Mouse (Mus musculus) heart, postnatal 36 days (tissue): ENCODE results near the gene Stard3nl. TPM values are rescaled to one million over a fixed set of nuclear protein-coding genes. Genes with fewer than 3 reads are reported as not detected.

Experiments
- DNase-seq, 2 experiments: peaks; one replicate each; pipeline ENCODE4 v3.0.0; 2021 to 2022
- intact Hi-C: fragments of 180-260 bp; cut with DNase I; formaldehyde crosslinking; loops from one replicate; pipeline ENCODE4 v1.15.1; 2025
- total RNA-seq, 2 experiments: library from RNA; stranded (reverse); gene quantifications; 2 replicates each; pipeline ENCODE4 v1.2.3; 2021

Stard3nl gene
- total RNA-seq, result 10 to 100 TPM; 15.1 to 17.8 TPM

DNA sequence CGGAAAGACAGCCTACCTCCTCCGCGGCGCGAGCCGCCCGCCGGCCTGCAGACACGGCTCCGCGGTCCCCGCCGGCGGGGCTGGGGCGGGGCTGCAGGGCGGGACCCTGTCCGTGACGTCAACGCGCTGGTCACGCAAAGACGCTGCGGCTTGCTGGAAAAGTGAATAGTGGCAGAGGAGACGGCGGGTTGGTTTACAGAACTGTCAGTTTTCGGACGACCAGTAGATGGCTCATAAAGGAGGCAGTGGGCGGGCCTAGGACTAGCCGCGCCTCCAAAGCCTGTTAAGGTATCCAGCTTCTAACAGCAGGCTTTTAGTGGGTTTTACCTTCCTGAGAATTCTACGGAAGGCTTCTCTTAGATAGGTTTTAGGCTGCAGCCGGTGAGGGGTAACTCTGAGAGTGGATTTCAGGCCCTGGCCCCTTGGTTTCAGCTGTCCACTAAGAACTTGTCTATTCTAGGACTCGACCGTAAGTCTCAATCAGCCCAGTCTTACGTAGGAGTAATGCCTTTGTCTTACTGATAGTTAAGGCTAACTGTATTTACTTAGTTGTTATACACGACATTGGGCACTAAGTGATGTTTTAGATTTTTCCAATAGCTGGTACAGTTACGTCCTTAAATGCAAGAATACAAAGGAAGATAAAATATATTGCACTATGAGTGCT, at the start of gene Stard3nl:
Stard3nl (minus strand) TSS at position 108 of the 667 bp plus-strand sequence.
- intact Hi-C loops, result loop anchor here (5.0 to 10.0 kb wide), 2 partner anchors 34 to 1809 kb away; no protein-coding TSS in a partner anchor
- peak; percentile 99 for DNase-seq

DNA sequence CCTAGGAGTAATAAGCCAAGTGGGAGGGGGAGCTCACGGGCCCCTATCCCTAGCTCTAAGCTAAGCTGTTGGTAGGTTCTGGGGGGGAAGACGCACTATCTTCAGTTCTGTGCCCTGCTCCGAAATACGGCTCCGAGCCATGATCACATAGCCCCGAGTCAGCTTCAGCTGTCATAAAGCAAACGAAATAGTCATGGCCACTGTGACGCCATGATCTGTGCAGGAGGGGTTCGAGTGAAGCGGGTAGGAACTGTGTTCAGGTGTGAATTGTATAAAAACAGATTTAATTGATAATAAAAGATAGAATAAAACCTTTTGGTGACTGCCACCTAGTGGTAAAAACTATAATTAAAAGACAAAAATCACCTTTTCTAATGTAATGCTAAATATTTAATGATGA, 42.4 kb upstream of the Stard3nl start:
- intact Hi-C loops, result loop anchor here (5.0 kb wide), 1 partner anchor 204 kb away; no protein-coding TSS in a partner anchor
- DNase-seq, result peak in 1 of 2 experiments; percentile 13

DNA sequence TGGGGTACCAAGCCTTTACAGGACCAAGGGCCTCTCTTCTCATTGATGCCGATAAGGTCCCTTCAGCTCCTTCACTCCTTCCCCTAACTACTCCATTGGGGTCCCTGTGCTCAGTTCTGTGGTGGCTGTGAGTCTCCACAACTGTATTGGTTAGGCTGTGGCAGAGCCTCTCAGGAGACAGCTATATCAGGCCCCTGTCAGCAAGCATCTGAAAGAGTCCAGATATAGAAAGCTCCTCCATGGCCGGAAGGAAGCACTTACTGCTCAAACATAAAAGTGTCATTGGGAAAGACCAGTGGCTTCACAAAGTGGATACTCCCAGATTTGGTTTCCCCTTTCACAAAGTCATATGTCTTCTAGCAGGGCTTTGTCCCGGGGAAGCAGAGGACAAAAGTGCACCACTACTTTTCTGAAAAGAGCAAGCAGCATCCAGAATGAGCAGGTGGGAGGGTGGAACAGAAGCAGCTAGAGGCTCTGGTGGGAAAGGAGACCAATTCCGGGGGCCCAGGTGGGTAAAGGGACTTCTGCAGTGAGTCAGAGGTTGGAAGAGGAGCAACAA, 34.3 kb upstream of the Stard3nl start:
- intact Hi-C loops, result no loop called here
- no peak for DNase-seq

DNA sequence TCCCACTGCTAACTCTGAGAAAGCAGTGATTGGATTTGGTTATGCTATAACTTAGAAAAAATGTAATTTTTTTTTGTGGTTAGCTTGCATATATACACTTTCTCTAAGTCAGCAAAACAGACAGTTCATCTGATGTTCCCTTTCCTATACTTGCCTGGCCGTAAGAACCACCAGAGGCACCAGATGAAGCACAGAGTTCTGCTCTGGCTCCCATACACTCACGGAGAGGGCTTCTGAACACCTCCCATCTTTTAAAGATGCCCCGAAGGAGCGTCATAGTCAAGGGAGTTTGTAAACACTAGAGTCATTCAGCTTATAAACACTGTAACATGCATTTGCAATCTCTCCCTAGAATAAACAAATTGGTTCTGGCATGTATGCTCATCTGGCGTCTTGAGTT, 32.5 kb upstream of the Stard3nl start:
- intact Hi-C loops, result no loop called here
- DNase-seq, result no peak

DNA sequence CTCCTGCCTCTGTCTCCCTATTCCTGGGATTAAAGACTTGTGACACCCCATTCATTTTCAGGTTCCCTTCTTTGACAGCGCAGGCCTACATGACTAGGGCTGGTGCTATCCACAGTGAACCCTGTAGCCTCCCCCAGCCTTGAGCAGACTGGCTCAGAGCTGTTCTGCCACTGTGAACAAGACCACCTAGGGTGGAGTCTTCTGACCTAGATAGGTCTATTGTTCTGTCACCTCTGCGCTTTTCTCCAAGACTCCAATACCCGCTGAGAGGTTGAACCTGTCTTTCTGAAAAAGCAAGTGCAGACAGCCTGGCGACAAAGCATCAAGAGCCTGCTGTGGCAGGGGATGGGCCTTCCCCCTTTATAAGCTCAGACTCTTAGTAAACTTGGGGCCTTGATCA, 29.0 kb upstream of the Stard3nl start:
- intact Hi-C loops, result no loop called here
- DNase-seq, result no peak

DNA sequence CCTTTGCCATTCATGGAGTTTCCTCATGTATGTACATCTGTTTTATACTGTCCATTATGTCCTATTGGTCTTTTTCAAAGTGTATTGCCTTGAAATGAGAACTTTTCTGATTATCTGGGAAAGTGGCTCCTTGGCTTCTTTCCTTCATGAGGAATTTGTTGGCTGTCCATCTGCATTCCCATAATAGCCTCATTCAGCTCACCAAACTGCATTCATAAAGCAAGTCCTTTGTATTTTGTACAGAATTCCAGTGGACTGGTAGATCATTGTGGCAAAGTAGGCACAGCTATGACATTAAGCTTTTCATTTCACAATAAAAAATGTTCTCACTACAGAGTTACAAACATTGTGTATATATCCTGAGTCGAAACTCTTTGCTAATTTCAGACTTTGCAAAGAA, 26.9 kb upstream of the Stard3nl start:
- no peak for DNase-seq
- intact Hi-C loops, result no loop called here

DNA sequence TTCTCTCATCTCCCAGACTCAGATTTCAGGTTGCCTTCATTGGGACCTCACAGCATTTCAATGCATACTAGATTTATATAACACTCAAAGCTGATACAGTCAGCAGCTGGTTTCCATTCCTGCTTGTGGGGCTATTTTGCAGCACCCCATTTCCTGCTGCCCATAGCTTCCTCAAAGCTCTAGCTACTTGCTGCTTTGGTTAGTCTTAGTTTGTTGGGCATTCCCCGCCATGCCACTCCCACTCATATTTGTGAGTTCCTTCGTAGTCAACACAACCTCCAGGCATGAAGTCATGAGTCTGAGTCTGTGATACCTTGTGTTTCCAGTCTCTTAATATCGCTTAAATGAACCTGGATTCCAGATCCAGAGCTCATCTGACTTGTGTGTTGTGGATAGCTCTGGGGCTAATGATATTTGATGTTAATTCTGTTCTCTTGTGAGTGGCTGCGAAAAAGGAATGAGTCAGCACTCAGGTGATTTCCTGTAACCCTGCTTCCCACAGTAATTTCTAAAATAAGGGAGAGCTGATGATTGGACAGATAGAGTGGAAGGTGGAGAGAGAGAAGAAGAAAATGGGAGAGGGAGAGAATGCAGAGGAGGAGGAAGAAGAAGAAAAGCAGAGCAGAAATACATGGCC, 22.4 kb upstream of the Stard3nl start:
- DNase-seq, result no peak
- intact Hi-C loops, result no loop called here

DNA sequence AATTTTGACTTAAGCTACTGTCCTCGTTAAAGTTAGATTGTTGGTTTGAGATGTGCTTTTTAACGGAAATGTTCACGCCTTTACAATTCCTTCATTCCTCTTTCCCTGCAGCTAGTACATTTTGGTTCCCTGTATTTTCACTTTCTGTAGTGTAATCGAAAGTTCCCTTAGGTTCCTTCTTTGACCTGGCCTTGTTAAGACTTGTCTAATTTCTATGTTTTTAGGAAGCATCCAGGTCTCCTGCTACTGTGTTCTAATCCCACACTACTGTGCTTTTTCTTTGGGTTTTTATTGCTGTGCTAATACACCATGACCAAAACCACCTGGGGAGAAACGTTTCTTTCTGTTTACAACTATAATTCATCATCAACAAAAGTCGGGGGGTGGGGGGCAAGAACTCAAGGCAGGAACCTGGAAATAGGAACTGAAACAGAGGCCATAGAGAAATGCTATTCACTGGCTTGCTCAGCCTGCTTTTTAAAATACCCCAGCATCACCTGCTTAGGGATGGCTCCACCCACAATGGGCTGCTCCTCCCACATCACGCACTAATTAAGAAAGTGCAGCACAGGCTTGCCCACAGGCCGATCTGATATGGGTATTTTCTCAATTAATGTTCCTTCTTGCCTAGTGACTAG, 20.4 kb upstream of the Stard3nl start:
- intact Hi-C loops, result no loop called here
- DNase-seq, result no peak

DNA sequence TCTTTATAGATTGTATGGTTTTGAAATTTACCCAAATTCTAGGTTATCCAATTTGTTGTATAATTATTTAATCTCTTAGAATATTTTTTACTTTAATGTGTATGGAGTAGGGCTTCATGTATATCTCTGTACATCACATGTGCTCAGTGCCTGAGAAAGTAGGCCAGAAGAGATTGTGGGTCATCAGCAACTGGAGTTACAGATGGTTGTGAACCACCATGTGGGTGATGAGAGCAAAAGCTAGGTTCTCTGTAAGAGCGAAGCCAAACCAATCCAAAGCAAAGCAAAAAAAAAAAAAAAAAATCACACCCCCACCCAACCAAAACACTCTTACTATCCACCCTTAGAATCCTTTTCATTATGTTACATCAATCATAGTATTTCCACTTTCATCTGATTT, 19.7 kb upstream of the Stard3nl start:
- intact Hi-C loops, result no loop called here
- DNase-seq, result no peak

DNA sequence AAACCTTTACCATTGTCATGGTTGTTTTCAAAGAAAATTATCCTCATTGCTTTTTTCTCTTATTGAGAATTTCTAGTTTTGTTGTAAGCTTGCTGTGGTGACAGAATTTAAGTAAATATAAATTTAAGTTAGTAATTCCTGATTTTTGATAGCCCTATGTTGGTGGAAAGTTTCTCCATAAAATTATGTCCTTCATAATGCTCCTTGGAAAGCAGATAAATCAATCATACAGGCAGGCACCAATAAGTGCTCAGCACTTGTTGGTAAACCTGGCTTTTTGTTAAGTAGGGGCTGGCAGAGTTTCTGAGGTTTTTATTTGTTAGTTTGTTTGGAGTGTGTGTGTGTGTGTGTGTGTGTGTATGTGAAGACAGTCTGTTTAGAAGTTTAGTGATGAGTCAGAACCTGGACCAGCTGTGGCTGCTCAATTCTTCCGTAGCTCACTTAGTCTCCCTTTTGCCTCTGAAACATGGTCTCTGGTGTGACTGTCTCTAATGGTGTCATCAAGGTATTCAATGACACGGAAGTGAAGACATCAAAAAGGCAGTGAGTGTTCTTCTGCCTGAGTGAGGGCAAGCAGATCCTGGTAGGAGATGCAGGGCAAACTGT, 16.8 kb upstream of the Stard3nl start:
- intact Hi-C loops, result no loop called here

DNA sequence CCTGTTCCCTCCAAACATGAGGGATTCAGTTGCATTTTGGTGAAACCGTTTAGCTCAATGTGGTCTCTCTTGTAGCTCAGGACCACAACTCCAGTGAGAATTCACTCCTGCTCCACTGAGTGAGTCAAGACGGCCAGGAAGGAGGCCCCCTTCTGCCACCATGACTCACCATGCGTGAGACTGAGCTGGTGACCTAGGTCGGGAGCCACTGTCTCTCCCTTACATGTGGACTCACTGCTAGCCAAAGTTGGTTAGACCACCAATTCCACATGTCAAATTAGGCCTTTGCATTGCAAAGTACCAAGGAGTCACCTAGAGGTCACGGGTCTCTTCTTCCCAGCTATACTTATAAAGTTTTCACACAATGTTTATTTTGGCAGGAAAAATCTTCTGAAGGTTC, 16.3 kb upstream of the Stard3nl start:
- intact Hi-C loops, result no loop called here
- DNase-seq, result no peak

More for the DNA sequence above, 16.8 kb upstream of the Stard3nl start:
- no peak for DNase-seq

DNA sequence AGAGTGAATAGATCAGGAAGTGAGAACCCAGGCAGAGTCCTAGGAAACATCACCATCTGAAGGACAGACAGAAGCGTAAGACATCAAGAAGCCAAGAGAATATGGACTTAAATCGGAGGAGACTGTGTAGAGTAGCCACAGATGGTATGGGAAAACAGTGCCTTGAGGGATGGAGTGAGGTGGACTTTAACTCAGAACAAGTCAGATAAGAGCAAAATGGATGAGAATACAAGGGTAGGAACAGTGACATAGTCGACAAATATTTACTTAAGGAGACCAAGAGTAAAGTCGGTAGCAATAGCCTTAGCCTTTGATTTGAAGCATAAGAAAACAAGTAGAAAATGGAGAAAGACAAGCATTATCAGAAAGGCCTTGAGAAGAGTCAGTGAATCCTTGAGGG, 15.1 kb upstream of the Stard3nl start:
- intact Hi-C loops, result no loop called here
- DNase-seq, result no peak

DNA sequence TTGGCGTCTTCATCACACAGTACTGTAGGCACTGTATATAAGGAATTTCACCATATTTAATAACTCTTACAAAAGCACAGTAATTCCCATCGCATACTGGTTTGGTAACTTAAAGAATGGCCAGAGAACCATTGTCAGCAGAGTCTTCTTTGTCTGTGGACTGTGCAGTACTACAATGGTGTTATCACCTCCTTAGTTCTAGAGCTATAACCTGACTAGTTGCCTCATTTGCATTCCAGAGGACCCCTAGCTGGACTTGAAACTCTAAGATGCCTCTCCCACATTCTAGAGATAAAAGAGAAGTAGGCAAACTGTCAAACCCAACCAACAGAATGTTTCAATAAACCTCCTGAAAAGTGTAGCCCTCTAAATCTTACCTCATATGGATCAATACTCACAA, 12.4 kb upstream of the Stard3nl start:
- no peak for DNase-seq
- intact Hi-C loops, result no loop called here

DNA sequence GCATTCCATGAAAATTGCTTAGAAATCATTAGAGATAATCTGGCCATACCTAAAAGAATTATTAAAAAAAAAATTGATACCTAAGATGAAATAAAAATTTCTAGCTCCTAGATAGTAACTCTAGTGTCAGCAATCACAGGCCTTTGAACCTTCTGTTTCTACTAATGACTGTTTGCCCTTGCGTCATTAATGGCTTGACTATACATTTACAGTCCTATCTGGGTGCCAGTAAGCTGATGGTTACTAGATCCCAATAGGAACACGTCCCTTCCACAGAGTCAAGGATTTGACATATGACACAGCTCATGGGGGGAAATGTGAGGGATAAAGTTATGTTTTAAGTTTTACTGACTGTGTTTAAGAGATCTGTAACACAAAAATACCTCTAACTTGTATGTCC, 9.0 kb upstream of the Stard3nl start:
- intact Hi-C loops, result no loop called here
- no peak for DNase-seq

DNA sequence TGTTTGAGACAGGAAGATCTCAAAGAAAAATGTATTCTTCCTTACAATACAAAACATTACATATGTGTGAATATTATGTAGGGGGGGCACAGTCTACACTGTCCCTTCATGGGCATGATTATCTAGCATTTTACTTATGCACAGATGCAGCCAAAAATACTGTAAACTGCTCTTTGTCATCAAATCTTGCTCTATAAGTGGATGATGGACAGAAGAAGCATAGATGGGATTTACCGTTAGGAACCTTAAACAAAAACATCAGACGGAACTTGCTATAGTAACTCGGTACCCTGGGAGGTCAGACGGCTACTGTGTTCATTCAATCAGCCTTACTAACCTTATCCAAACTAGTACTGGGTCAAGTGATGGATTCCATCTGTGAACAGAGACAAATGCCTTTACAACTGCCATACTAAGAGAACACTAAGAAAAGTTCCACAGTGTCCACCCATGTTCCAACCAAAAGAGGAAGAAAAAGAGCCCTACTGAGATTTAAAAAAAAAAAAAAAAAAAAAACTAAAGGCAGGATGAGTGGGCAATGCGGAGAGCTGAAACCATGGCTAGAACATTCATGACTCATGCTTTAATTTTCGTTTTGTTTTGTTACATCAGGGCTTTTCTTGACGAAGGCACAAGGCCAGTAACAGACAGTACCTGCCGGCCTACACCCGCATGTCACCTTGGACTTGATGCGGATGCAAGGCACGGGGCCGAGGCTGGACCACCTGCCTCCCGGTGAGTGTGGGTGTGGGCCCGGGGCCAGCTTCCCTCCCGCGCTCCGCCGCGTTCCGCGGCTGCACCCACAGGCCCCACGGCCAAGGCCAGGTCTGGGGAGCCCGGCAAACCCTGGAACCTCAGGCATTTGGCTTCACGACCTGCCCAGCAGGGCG, 552 bp downstream of the Stard3nl start:
- DNase-seq, result no peak
- intact Hi-C loops, result loop anchor here (5.0 to 10.0 kb wide), 2 partner anchors 33 to 1810 kb away; no protein-coding TSS in a partner anchor

DNA sequence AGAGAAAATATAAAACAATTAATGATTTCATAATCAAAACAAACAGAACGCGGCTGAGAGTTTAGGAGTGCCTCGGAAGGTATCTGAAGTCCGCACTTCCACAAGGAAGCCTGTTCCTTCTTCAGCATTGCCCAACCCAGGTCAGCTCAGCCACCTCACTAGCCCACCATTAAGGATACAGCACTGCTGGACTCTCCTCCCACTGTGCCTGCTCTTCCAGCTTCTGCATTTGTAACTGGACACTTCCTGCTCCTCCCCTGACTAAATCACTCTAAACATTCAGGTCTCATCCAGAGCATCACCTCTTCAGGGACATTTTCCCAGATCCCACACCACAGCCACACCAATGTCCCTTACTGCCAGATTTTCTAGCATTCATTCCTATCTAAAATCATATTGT, 1.4 kb downstream of the Stard3nl start:
- no peak for DNase-seq

DNA sequence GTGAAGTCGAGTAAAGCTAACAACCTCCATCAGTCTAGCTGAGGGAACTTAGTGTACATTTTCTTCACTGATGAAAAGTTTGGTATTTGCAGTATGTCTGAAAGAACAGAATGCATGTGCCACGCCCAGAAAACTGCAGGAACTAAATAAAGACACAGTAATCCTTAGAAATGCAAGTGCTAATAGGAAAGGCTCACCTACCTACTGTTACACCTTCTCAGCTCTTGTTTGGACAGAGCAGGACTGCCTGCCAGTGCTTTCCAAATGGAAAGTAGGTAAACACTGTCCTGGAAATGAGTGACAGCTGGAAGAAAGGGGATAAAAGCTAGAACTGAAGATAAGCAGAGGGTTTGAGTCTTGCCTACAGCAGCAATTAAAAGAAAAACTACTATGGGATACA, 1.9 kb downstream of the Stard3nl start:
- intact Hi-C loops, result loop anchor here (10.0 kb wide), 1 partner anchor 1811 kb away; no protein-coding TSS in a partner anchor
- no peak for DNase-seq

More for the DNA sequence above, 1.4 kb downstream of the Stard3nl start:
- intact Hi-C loops, result loop anchor here (10.0 kb wide), 1 partner anchor 1811 kb away; no protein-coding TSS in a partner anchor

DNA sequence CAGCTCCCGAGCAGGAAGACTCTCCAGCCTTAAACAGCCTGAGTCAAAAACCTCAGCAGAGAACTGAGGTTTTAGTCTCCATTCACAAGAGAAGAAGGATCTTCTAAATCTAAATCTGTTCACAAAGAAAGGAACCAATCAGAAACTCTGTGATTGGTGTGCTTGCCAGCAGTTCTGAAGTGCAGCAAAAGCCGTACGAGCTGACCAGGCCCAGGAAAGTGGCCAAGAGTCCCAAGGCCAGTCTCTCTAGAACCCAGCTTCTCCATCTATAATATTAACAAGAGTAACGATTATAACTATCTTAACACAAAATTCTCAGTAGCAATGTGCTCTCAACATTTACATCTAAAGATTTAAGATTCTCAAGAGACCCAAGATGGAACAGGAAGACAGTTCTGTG, 4.0 kb downstream of the Stard3nl start:
- intact Hi-C loops, result loop anchor here (10.0 kb wide), 1 partner anchor 1813 kb away; no protein-coding TSS in a partner anchor
- no peak for DNase-seq

DNA sequence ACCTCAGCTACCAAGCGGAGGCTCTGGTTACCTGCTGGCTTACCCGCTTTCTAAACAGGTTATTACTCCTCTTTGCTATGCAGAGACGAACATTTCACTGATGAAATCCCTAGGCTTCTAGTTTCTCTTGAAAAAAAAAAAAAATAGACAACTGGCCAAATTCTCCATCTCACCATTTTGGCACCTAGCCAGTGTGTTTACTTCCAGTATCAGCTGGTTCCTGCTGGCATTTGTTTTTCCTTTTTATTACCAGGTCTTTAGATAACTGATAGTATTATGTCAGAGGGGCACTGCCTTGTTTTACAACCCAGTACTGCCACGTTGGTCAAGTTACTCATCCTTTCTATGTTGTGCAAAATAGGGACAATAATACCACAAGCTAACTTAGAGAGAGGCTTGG, 5.3 kb downstream of the Stard3nl start:
- DNase-seq, result no peak
- intact Hi-C loops, result loop anchor here (10.0 kb wide), 1 partner anchor 1815 kb away; no protein-coding TSS in a partner anchor

DNA sequence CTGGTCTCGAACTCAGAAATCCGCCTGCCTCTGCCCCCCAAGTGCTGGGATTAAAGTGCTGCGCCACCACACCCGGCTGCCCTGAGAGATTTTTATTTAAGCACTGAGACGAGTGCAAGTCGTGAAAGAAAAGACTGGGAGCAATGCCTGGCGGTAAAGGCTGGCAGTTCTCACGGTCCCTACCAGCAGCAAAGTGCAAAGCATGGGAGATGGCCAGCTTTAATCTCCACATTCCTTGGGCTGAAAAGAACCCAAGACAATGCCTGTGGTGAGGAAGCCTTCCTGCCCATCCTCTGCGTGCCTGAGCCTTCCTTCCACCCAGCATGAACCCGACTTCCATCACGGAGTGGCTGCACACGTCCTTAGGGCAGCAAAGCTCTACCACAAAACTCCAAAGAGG, 5.7 kb downstream of the Stard3nl start:
- no peak for DNase-seq
- intact Hi-C loops, result loop anchor here (10.0 kb wide), 1 partner anchor 1815 kb away; no protein-coding TSS in a partner anchor
